Mouse (Mus musculus) bone marrow macrophage, adult 2 months (primary cell): ENCODE results near the gene Nup214.

ENCODE experiments used
- CTCF ChIP-seq: IDR thresholded peaks from 2 replicates; pipeline ENCODE4 v1.5.1; 2012; ENCODE audit warnings: low read depth, mild to moderate bottlenecking, low read length, moderate library complexity
- POLR2A ChIP-seq: IDR thresholded peaks from 2 replicates; pipeline ENCODE4 v1.6.1; 2012; ENCODE audit warnings: mild to moderate bottlenecking, low read depth, low read length, borderline replicate concordance

DNA sequence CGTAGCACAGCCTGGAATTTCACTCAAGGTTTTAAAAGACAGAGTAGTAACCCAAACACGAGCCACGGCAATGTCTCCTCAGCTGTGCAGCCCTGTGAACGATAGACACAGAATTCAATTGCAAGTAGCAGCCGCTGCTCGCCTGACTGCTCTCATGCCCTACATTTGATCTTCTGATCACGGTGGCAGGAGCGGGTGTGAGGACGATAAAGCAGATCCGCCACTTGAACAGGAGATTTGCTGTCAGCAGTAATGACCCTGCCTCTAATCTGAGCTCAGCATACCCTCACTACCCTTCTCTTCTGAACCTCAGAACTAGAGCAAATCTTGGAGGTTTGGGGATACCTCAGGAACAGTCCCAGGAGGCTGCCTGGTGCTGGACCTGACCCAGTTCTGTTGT lies 71.8 kb downstream of the Nup214 start:
- TF ChIP-seq CTCF (no peak), POLR2A (no peak)
